Mouse (Mus musculus): ENCODE results near the gene Gm4969.

Gene Gm4969

DNA sequence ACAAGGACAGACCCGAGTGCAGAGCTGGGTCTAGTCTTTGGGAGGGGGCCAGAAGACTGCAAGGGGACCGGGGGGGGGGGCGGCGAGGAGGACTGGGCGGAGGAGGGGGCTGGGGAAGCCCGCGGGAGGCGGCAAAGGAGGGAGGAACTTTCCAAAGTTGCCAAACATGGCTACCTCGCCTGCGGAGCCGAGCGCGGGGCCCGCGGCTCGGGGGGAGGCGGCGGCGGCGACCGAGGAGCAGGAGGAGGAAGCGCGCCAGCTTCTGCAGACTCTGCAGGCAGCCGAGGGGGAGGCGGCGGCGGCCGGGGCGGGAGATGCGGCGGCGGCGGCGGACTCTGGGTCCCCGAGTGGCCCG is 23.7 kb downstream of the Gm4969 start, which contains the start of gene Six5:
TSS of gene Six5 (plus strand) at position 124 of the 355 bp plus-strand sequence.
- DNase-seq (ENCODE audit: low spot score in 2 of 2), result no peak

DNA sequence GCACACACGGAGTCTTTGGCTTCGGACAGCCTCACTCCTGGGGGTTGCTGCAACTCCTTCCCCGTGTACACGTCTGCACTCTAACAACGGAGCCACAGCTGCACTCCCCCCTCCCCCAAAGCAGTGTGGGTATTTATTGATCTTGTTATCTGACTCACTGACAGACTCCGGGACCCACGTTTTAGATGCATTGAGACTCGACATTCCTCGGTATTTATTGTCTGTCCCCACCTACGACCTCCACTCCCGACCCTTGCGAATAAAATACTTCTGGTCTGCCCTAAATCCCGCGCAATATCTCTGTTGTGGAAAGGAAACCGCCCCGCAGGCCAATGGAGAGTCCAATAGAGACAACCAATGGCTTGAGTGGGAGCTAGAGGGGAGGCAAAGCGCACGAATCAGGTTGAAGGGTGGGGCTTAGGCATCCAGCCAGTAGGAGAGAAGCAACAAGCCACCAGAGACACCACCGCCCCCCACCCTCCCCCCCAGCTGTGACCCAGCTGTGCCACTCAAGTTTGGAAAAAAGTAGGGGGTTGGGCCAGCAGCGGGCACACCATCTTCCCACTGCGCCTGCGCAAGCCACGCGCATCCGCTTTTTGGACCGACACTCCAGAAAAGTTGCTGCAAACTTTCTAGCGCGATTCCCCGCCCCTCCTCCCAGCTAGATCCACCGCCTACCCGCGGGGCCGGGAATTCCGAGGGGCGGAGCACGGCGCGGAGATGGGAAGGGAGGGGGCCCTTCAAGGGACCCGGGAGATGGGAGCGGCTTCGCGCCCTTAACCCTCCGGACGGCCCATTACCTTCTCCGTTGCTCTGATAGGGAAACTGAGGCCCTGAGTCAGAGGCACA is 24.4 kb downstream of the Gm4969 start:
- DNase-seq (ENCODE audit: low spot score in 2 of 2), result peak; percentile 97 to 98

DNA sequence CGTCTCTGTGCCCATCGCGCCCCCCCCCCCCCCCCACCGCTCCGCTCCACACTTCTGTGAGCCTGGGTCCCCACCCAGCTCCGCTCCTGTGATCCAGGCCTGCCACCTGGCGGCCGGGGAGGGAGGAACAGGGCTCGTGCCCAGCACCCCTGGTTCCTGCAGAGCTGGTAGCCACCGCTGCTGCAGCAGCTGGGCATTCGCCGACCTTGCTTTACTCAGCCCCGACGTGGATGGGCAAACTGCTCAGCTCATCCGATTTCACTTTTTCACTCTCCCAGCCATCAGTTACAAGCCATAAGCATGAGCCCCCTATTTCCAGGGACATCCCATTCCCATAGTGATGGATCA is 25.0 kb downstream of the Gm4969 start:
- peak; percentile 84 to 90 for DNase-seq (ENCODE audit: low spot score in 2 of 2)

DNA sequence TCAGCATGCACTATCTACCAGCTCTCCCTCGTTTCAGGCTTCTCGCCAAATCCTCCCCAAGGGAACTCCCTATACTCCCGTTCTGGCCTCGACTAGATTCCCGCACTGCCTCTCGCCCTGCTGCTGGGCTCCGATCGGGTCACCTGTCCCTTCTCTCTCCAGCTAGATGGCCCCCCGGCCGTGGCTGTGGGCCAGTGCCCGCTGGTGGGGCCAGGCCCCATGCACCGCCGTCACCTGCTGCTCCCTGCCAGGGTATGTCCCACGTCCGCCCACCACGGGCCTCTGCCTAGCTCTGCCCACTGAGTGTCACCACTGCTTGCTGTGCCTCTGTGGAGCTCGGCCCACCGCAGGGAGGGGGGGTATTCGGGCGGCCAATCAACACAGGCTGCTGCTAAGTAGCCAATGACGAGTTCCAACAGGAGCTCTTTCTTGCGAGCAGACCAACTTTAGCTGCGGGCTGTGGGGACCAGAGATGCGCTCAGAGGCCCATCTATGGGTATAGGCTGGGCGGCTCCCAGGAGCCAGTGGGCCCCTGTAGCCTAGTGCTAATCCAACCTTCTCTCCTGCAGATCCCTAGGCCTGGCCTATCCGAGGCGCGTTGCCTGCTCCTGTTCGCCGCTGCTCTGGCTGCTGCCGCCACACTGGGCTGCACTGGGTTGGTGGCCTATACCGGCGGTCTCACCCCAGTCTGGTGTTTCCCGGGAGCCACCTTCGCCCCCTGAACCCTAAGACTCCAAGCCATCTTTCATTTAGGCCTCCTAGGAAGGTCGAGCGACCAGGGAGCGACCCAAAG is 25.6 kb downstream of the Gm4969 start:
- DNase-seq (ENCODE audit: low spot score in 2 of 2), result peak in 1 of 2 experiments; percentile 70

DNA sequence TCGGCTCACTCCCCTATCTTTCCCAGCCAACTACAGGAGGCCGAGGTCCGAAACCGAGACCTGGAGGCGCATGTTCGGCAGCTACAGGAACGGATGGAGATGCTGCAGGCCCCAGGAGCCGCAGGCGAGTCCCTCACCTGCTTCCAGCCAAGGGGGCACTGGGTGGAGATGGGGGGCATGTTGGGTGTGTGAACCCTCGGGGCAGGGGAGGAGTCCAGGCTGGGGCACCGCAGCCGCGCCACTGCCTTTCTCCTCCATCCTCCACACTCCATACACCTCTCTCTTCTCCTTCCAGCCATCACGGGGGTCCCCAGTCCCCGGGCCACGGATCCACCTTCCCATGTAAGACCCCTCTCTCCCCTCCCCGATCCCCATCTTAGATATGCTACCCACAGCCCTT is 26.3 kb downstream of the Gm4969 start:
- no peak for DNase-seq (ENCODE audit: low spot score in 2 of 2)

DNA sequence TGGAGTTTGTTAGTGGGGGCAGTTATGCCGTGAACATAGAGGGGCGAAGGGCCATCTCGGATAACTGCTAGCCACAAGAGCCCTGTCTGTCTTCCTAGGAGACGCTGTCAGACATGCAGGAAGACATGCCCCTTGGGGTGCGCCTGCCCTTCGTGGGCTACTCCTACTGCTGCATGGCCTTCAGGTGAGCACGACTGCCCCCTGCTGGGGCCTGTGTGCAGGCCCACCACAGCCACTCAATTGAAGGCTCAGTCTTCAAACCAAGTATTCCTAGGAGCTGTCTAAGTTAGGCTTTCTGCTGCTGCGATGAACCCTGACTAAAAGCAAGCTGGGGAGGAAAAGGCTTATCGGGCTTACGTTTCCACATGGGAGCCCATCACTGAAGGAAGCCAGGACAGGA is 29.4 kb downstream of the Gm4969 start:
- DNase-seq (ENCODE audit: low spot score in 2 of 2), result no peak

DNA sequence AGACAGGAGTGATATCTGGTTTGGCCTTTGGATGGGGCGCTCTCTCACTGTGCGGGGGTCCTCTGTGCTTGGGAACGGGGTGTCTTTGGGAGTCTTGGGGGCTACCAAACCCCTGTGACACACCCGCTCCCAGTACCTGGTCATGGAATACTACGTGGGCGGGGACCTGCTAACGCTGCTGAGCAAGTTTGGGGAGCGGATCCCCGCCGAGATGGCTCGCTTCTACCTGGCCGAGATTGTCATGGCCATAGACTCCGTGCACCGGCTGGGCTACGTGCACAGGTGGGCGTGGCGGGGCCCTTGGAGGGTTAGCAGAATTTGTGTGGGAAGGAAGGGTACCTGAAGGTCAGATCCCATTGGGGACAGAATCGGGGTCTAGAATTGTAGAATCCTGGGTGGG is 31.4 kb downstream of the Gm4969 start:
- no peak for DNase-seq (ENCODE audit: low spot score in 2 of 2)

DNA sequence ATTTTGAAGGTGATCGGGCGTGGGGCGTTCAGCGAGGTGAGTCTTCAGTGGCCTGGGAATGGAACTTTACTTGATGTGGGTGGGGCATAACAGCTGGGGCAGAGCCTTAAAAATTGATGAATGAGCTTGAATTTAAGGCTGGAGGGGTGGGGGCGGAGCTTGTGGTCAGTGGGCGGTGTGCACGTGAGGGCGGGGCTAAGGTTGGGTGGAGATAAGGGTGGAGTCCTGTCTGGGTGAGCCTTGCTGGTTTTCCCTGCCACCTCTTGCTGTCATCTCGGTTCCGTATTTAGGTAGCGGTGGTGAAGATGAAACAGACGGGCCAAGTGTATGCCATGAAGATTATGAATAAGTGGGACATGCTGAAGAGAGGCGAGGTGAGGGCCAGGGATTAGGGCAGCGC is 32.1 kb downstream of the Gm4969 start:
- DNase-seq (ENCODE audit: low spot score in 2 of 2), result no peak

DNA sequence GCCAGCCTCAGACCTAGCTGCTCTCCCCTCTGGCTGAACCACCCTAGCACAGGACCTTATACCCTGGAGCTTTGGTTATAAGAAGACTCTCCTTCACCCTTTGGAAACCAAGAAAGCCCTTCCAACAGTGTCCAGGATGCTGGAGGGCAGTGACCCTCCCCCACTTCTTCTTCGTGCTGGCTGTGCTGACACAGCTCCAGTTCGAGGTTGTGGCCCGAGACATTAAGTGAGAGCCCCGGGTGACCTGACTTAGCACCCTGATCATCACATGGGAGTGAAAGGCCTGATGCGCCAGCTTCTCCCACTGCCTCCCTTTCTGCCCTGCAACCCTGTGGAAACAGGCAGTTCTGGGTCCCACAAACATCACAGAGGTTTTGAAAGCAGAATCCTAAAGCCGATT is 32.7 kb downstream of the Gm4969 start:
- DNase-seq (ENCODE audit: low spot score in 2 of 2), result no peak

DNA sequence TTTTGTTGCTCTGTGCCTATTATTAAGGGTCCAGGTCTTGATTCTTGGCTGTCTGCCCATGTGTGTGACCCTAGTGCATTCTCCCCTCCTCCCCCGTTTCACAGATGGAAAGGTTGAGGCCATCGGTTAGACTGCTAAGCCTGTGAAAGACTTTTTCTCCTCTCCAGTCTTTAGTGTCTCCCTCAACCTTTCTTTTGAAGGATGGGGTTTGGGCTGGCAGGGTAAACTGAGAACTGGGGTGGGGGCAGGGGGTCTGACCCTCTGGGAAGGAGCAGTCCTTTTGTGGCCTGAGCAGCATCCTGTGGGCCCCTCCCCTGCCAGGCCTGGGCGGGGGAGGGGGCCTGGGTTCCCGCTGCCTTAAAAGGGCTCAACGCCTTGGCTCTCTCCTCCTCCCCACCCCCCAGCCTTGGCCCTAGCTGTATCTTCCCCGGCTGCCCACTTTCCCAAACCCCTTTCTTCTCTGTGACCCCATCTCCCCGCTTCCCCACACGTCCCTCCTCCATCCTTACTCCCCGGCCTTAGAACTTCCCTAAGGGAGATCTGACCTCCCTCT is 33.2 kb downstream of the Gm4969 start:
- no peak for DNase-seq (ENCODE audit: low spot score in 2 of 2)

DNA sequence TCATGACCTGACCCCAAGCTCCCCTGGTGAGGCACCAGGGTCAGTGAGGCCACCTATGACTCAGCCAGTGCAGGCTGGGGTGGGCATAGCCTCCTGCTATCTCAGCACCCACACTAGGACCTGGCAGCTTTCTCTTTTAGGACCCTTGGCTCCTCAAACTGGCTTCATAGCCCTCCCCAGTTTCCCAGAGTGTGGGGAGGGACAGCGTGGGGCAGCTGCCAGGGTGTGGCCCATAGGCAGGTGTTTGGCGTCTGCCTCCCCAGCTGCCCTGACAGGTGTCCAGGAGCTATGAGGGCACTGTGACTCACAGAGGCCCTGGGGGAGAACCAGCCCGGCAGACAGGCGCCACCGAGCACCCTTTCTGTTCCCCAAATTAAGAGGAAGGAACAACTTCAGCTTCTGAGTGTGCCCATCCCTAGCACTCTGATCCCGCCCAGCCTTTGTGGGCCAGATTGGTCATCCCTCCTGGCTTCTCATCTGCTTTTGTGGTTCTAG is 33.8 kb downstream of the Gm4969 start:
- DNase-seq (ENCODE audit: low spot score in 2 of 2), result no peak

DNA sequence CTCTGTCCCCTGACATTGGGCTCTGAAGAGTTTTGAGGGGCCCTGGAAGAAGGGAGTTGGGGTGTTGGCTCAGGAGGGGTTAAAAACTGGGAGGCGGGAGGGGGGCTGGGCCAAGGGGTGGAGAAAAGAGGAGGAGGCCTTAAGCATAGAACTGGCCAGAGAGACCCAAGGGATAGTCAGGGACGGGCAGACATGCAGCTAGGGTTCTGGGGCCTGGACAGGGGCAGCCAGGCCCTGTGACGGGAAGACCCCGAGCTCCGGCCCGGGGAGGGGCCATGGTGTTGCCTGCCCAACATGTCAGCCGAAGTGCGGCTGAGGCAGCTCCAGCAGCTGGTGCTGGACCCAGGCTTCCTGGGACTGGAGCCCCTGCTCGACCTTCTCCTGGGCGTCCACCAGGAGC is 34.5 kb downstream of the Gm4969 start, which contains the start of gene Dmpk:
TSS of gene Dmpk (plus strand) at position 149 of the 400 bp plus-strand sequence.
- DNase-seq (ENCODE audit: low spot score in 2 of 2), result no peak

DNA sequence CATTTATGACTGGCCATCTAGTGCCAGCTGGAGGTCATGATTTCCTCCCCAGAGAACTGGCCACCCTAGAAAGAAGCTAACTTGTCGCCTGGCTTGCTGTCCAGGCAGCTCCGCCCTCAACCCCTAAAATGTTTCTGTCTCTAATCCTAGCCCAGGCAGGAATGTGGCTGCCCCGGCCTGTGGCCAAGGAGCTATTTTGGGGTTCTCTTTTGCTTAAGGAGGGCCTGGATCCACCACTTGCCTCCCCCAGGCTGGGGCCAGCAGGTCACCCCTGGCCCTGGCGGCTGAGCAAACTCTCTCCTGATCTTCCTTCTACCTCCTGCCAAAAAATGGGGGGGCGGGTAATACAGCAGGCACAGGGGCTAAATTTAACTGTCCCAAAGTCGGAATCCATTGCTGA is 35.1 kb downstream of the Gm4969 start:
- DNase-seq (ENCODE audit: low spot score in 2 of 2), result no peak

DNA sequence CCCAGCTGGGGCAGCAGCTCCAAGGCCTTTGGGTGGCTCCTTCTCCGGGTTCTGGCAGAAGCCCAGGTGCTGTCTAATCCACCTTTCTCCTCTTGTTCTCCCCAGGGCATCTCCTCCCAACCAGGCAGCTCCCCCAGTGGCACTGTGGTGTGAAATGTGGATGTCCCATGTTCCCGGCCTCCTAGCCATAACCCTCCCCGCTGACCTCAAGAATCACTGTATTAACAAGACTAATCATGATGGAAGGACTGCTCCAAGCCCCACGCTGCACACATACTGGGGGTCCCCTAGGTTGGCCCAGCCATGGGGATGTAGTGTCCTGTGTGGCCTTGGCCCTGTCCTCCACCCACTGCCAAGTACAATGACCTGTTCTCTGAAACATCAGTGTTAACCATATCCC is 36.0 kb downstream of the Gm4969 start:
- DNase-seq (ENCODE audit: low spot score in 2 of 2), result no peak

DNA sequence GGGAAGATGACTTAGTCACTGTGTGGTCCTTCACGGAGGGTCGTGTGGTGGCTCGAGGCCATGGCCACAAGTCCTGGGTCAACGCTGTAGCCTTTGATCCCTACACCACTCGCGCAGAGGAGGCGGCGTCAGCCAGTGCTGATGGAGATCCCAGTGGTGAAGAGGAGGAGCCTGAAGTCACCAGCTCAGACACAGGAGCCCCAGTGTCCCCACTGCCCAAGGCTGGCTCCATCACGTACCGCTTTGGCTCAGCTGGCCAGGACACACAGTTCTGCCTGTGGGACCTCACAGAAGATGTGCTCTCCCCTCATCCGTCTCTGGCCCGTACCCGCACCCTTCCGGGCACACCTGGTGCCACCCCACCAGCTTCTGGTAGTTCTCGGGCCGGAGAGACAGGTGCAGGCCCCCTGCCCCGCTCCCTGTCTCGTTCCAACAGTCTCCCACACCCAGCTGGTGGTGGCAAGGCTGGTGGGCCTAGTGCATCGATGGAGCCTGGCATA is 37.7 kb downstream of the Gm4969 start:
- no peak for DNase-seq (ENCODE audit: low spot score in 2 of 2)

DNA sequence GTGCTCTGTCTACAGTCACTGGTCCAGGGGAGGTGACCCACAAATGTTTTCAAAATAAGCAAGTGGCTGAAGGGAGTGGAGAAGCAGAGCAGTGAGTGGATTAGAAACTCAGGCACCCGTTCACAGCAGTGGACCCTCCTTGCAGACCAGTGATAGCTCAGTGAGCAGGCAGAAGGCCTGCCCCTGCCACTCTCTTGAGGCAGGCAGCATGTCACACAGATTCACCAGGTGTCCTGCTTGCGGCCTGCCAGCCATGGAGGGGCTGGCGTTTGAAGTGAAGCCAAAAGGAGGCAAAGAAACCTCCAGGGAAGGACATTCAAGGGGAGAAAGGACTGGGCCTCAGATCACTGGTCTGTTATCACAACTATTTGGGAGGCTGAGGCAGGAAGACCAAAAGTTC is 39.4 kb downstream of the Gm4969 start:
- DNase-seq (ENCODE audit: low spot score in 2 of 2), result no peak

DNA sequence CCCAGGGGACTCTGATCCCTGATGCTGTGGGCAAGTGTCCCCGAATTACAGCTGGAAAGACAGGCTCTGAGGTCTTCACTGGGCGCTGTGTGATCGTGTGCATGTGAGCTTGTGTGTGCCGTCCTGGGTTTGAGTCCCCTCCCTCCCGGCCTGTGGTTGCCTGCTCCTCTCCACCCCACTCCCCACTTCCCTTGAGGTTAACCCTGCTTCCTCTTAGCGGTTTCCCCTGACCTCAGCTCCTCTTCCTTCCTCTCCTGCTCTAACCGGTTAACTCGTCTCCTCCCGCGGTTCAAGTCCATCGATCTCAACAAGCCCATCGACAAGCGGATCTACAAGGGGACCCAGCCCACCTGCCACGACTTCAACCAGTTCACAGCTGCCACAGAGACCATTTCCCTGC is 40.4 kb downstream of the Gm4969 start:
- no peak for DNase-seq (ENCODE audit: low spot score in 2 of 2)

DNA sequence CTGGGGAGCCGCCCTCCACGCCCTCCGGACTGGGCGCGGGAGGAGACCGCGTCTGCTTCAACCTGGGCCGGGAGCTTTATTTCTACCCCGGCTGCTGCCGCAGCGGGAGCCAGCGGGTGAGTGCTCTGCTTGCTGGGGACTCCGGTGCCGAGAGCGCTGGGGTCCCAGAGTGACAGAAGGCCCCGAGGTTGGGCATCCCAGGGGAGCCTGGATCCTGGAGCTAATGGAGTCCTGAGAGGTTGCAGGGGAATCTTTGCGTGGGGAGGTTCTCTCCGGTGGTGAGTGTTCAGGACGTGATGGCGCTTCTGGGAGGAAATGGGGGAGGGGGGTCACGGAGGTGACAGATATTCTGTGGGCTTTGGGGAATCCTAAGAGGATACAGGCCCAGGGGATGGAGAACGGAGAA is 41.6 kb downstream of the Gm4969 start:
- DNase-seq (ENCODE audit: low spot score in 2 of 2), result no peak

DNA sequence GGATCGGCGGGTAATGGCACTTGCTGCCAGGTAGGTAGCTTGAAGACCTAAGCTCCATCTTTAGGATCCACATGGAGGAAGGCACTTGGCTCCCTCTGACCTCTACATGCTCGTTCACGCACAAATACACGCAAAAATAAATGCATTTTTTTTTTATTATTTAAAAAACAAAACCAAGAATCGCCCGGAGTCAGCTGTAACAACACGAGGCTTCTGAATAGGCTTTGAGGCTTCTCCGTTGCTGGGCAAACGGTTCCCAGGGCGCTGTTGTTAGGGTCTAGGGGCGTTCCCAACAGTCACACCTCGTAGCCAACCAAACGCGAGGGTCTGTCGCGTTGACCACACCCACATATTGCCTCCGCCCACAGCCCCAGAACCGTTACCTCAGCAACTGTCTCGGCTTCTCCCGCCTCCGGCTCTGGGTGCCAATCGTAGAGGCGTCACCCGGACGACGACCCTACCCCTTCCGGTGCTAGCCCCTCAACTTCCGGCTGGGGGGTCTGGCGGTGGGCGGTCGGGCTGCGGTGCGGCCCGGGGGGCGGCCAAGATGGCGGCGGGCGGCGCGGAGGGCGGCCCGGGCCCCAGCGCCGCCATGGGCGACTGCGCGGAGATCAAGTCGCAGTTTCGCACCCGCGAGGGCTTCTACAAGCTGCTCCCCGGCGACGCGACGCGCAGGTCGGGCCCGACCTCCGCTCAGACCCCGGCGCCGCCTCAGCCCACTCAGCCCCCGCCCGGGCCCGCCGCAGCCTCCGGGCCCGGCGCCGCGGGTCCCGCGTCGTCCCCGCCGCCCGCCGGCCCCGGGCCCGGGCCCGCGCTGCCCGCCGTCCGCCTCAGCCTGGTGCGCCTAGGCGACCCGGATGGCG is 42.2 kb downstream of the Gm4969 start, which contains the start of gene Dmwd:
TSS of gene Dmwd (plus strand) at position 505 of the 863 bp plus-strand sequence.
- DNase-seq (ENCODE audit: low spot score in 2 of 2), result peak; percentile 96

DNA sequence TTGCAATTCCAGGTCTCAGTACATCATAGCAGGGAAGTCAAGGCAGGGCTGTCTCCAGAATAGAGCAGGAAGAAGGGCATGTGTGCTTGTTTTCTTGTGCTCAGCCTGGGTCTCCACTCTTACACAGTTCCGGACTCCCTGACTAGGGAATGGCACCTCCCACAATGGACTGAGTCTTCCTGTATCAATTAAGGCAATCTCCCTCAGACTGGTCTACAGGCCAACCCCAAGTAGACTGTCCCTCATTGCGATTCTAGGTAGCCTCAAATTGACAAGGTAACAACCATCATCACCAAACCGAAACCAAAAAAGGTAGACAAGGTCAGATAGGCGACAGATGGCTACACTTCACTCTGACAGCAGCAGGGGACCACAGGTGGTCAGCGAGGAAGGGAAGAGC is 42.9 kb downstream of the Gm4969 start:
- no peak for DNase-seq (ENCODE audit: low spot score in 2 of 2)

DNA sequence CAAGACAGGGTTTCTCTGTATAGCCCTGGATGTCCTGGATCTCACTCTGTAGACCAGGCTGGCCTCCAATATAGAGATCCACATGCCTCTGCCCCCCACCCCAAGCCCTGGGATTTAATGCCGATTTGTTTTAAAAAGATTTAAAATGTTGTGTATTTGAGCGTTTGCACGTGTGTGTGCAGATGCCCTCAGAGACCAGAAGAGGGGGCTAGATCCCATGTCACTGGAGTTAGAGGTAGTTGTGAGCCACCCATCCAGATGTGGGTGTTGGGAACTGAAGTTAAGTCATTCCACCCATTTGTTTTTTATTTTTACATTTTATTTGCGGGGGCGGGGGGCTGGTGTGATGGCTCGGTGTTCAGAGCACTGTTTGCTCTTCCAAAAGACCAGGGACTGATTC is 43.7 kb downstream of the Gm4969 start:
- no peak for DNase-seq (ENCODE audit: low spot score in 2 of 2)
